Mouse (Mus musculus): Measurements from ENCODE around the gene Tubb4b. TPM values are rescaled to one million over a fixed set of nuclear protein-coding genes. Genes with fewer than 3 reads are reported as not detected.

Tubb4b gene
- total and polyA plus RNA-seq, 2 experiments from 2014 or later, result 244 to 665 TPM

GRCm38 (mm10) chr2:25221331-25221772 is 3.1 kb downstream of the Tubb4b start:
- H3K9ac ChIP-seq (replicated peaks; ENCODE audit: low read depth, low read length), result no peak overlapping the region
- TF ChIP-seq CTCF (IDR thresholded peaks at IDR 0.05; ENCODE audit: low read depth) (no peak), EP300 (IDR thresholded peaks at IDR 0.05; ENCODE audit: low read depth) (no peak)
- WGBS, result 65% methylated on average over 5 of the region's 5 CpGs
- no peaks in the 10 kb centered on the region for H3K27me3 ChIP-seq (ENCODE audit: control insufficient read depth, insufficient read depth, low read length)
- no peak overlapping the region for H3K4me2 ChIP-seq (ENCODE audit: low read depth, low read length)
- ATAC-seq (ENCODE audit: insufficient read depth, low read depth) (no peak), DNase-seq (ENCODE audit: low spot score) (no peak)
- H3K9me3 ChIP-seq (replicated peaks; ENCODE audit: control insufficient read depth, low read length), result no peaks in the 10 kb centered on the region
- H3K4me1 ChIP-seq (ENCODE audit: control insufficient read depth, insufficient read depth), result peaks cover 13% of the 10 kb centered on the region
- H3K36me3 ChIP-seq (replicated peaks; ENCODE audit: control insufficient read depth, insufficient read depth, low read length), result peaks cover 11% of the 10 kb centered on the region
- H3K27ac ChIP-seq (ENCODE audit: low read depth), result no peak overlapping the region
- no peak overlapping the region for H3K4me3 ChIP-seq (ENCODE audit: low read depth, low read length)

GRCm38 (mm10) chr2:25218445-25218844 is 6.1 kb downstream of the Tubb4b start, which contains the start of gene Fam166a:
Gene Fam166a (plus strand): TSS chr2:25218745.
- ATAC-seq (ENCODE audit: insufficient read depth, low read depth), result no peak
- H3K36me3 ChIP-seq (replicated peaks; ENCODE audit: control insufficient read depth, insufficient read depth, low read length), result peaks cover 11% of the 10 kb centered on the region
- H3K27ac ChIP-seq (ENCODE audit: low read depth), result no peak within 1 kb of the TSS
- no peak for TF ChIP-seq CTCF (IDR thresholded peaks at IDR 0.05; ENCODE audit: low read depth)
- TF ChIP-seq EP300 (IDR thresholded peaks at IDR 0.05; ENCODE audit: low read depth), result no peak
- no peak within 1 kb of the TSS for H3K4me3 ChIP-seq (ENCODE audit: low read depth, low read length)
- H3K9ac ChIP-seq (replicated peaks; ENCODE audit: low read depth, low read length), result no peak within 1 kb of the TSS
- no peak within 1 kb of the TSS for H3K4me2 ChIP-seq (ENCODE audit: low read depth, low read length)
- peaks cover 5% of the 10 kb centered on the region for H3K4me1 ChIP-seq (ENCODE audit: control insufficient read depth, insufficient read depth)
- no peaks in the 10 kb centered on the region for H3K9me3 ChIP-seq (replicated peaks; ENCODE audit: control insufficient read depth, low read length)
- DNase-seq (ENCODE audit: low spot score), result no peak
- H3K27me3 ChIP-seq (ENCODE audit: control insufficient read depth, insufficient read depth, low read length), result no peaks in the 10 kb centered on the region

GRCm38 (mm10) chr2:25217666-25218065 is 6.8 kb downstream of the Tubb4b start:
- Histone ChIP-seq H3K4me3 (ENCODE audit: low read depth, low read length) (no peak overlapping the region), H3K36me3 (replicated peaks; ENCODE audit: control insufficient read depth, insufficient read depth, low read length) (peaks cover 11% of the 10 kb centered on the region), H3K9ac (replicated peaks; ENCODE audit: low read depth, low read length) (no peak overlapping the region), H3K27ac (ENCODE audit: low read depth) (no peak overlapping the region), H3K9me3 (replicated peaks; ENCODE audit: control insufficient read depth, low read length) (no peaks in the 10 kb centered on the region), H3K27me3 (ENCODE audit: control insufficient read depth, insufficient read depth, low read length) (no peaks in the 10 kb centered on the region), H3K4me2 (ENCODE audit: low read depth, low read length) (no peak overlapping the region), H3K4me1 (ENCODE audit: control insufficient read depth, insufficient read depth) (no peaks in the 10 kb centered on the region)
- DNase-seq (ENCODE audit: low spot score) (no peak), ATAC-seq (ENCODE audit: insufficient read depth, low read depth) (no peak)
- no peak for TF ChIP-seq CTCF (IDR thresholded peaks at IDR 0.05; ENCODE audit: low read depth)
- TF ChIP-seq EP300 (IDR thresholded peaks at IDR 0.05; ENCODE audit: low read depth), result no peak
- WGBS, result 52% methylated on average over 2 of the region's 2 CpGs

DNA sequence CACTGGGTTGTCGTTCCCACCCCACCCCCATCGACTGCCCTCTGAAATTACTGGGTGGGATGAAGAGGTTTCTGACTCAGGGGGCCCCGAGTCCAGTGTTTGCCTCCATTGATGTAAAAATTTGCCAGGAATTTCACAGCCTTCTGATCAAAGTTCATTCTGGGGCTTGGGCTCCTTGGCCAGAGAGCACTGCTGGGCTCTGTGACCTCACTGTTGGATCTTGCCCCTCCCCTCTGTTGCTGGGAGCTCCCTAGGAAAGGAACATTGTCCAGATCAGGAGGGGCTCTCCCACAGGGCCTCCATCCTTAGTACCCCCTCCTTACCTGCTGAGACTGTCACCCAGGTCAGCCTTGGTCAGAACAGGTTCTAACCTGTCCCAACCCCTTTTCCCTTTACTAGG is 10.1 kb downstream of the Tubb4b start, which contains the start of gene Stpg3:
Stpg3 (minus strand) TSS at position 194 of the 400 bp plus-strand sequence.
- Histone ChIP-seq H3K9ac (replicated peaks; ENCODE audit: low read depth, low read length) (no peak within 1 kb of the TSS), H3K4me2 (ENCODE audit: low read depth, low read length) (no peak within 1 kb of the TSS), H3K9me3 (replicated peaks; ENCODE audit: control insufficient read depth, low read length) (no peaks in the 10 kb centered on the region), H3K4me1 (ENCODE audit: control insufficient read depth, insufficient read depth) (peaks cover 10% of the 10 kb centered on the region), H3K4me3 (ENCODE audit: low read depth, low read length) (no peak within 1 kb of the TSS), H3K27me3 (ENCODE audit: control insufficient read depth, insufficient read depth, low read length) (no peaks in the 10 kb centered on the region), H3K36me3 (replicated peaks; ENCODE audit: control insufficient read depth, insufficient read depth, low read length) (no peaks in the 10 kb centered on the region), H3K27ac (ENCODE audit: low read depth) (no peak within 1 kb of the TSS)
- DNase-seq (ENCODE audit: low spot score), result no peak
- no peak for TF ChIP-seq EP300 (IDR thresholded peaks at IDR 0.05; ENCODE audit: low read depth)
- TF ChIP-seq CTCF (IDR thresholded peaks at IDR 0.05; ENCODE audit: low read depth), result no peak
- ATAC-seq (ENCODE audit: insufficient read depth, low read depth), result no peak
- WGBS, result 71% methylated on average over 3 of the region's 3 CpGs

DNA sequence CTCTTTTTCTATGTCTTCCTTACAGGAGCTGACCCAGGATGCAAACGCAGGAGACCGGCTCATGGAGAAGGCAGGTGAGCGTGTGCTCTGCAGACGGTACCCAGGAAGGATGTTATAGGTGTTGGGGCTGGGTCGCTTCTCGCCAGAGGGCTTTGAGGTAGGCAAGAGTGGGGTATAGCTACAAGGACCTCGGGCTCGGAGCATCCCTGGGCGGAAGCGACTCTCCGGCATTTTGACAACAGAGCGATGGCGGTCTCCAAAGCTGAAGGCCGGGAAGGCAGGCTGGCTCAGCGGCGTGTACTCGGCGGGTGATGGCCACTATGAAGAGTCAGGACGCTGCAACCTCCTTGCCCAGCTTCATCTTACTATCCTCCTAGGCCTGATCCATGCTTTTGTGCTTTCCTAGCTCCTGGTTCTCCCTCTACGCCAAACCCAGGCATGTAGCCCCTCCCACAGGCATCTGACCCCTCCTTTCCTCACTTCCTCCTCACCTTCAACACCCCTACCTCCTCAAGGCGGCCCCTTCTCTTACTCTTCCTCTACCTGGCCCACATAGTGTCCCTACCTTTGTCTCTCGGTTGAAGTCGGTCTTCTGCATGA is 11.1 kb downstream of the Tubb4b start:
- no peak overlapping the region for H3K4me2 ChIP-seq (ENCODE audit: low read depth, low read length)
- DNase-seq (ENCODE audit: low spot score) (no peak), ATAC-seq (ENCODE audit: insufficient read depth, low read depth) (no peak)
- peaks cover 10% of the 10 kb centered on the region for H3K4me1 ChIP-seq (ENCODE audit: control insufficient read depth, insufficient read depth)
- H3K9ac ChIP-seq (replicated peaks; ENCODE audit: low read depth, low read length), result no peak overlapping the region
- H3K27me3 ChIP-seq (ENCODE audit: control insufficient read depth, insufficient read depth, low read length), result no peaks in the 10 kb centered on the region
- H3K27ac ChIP-seq (ENCODE audit: low read depth), result no peak overlapping the region
- 54% methylated on average over 23 of the region's 23 CpGs for WGBS
- H3K4me3 ChIP-seq (ENCODE audit: low read depth, low read length), result no peak overlapping the region
- peaks cover 8% of the 10 kb centered on the region; the same call in 1 of the 2 replicates for H3K36me3 ChIP-seq (replicated peaks; ENCODE audit: control insufficient read depth, insufficient read depth, low read length)
- H3K9me3 ChIP-seq (replicated peaks; ENCODE audit: control insufficient read depth, low read length), result no peaks in the 10 kb centered on the region
- TF ChIP-seq EP300 (IDR thresholded peaks at IDR 0.05; ENCODE audit: low read depth) (no peak), CTCF (IDR thresholded peaks at IDR 0.05; ENCODE audit: low read depth) (no peak)

Data from heart, postnatal 0 days (tissue).